Mouse (Mus musculus) adrenal gland, adult 10 weeks (tissue): ENCODE measurements around the gene Bscl2. TPM values are rescaled to one million over a fixed set of nuclear protein-coding genes. Genes with fewer than 3 reads are reported as not detected.

Experiments used
- polyA plus RNA-seq: library from polyadenylated mRNA; stranded (reverse); fragments of 350-450 nt; fragmentation: Illumina TruSeq; extraction: RNeasy Lipid Tissue Mini Kit (QIAGEN cat#74804); gene quantifications from one replicate; pipeline ENCODE4 v1.2.3, GENCODE M21; 2014; ENCODE audit warnings: low read depth, low replicate concordance

Gene Bscl2
- 24.6 TPM for polyA plus RNA-seq

GRCm38 (mm10) chr19:8837251-8837791 is at the start of gene Bscl2:
Bscl2 (plus strand) TSS chr19:8837467.

GRCm38 (mm10) chr19:8798264-8798946 is 38.9 kb upstream of the Bscl2 start, which contains the start of gene Polr2g:
Polr2g (minus strand) TSS chr19:8798577.

DNA sequence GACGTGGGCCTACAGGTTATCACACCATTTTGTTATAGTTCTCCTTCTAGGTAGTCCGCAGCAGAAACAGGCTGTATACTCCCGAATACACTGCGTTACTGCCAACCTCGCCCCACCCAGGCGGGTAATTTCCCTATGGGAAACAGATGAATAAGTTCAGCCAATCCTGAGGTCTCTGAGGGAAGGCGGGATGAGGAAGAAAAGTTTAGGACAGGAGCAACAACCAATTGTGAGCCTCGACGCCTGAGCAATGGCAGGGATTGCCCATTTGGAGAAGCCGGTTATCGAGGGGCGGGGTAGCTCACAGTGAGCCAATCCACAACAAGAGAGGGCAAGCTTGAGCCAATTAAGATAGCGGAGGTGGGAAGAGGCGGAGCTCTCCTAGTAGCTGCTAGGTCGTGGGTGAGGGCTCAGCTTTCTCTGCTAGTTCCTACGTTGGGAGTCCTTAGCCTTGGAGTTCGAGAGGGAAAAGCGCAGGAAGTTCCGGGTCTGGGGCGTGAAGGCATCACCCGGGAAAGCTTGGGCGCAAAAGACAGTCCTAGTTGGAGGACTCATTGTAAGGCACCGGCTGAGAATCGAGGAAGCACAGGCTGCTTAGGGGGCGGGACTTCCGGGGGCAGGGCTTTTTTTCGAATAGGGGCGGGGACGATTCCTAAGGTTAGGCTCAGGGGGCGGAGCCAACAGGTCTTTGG is 35.0 kb upstream of the Bscl2 start, which contains the start of gene Zbtb3:
Zbtb3 (plus strand) TSS at position 426 of the 692 bp plus-strand sequence.

GRCm38 (mm10) chr19:8818801-8819595 is 18.3 kb upstream of the Bscl2 start, which contains the start of gene Ttc9c:
Ttc9c (minus strand) TSS chr19:8819333.

GRCm38 (mm10) chr19:8819596-8820423 is 17.5 kb upstream of the Bscl2 start, which contains the start of gene Hnrnpul2:
Hnrnpul2 (plus strand) TSS chr19:8820010.

GRCm38 (mm10) chr19:8829660-8830059 is 7.6 kb upstream of the Bscl2 start, which contains the start of gene AC129217.1:
AC129217.1 (plus strand) TSS chr19:8829773.

GRCm38 (mm10) chr19:8839103-8839907 is 2.0 kb downstream of the Bscl2 start, which contains the start of gene Gng3:
Gng3 (minus strand) TSS chr19:8839194.

GRCm38 (mm10) chr19:8850402-8850901 is 13.2 kb downstream of the Bscl2 start, which contains the start of gene Lrrn4cl:
Lrrn4cl (plus strand) TSS chr19:8850768.

GRCm38 (mm10) chr19:8871267-8872186 is 34.3 kb downstream of the Bscl2 start, which contains the start of gene Ubxn1:
Ubxn1 (plus strand) TSS chr19:8871496.

DNA sequence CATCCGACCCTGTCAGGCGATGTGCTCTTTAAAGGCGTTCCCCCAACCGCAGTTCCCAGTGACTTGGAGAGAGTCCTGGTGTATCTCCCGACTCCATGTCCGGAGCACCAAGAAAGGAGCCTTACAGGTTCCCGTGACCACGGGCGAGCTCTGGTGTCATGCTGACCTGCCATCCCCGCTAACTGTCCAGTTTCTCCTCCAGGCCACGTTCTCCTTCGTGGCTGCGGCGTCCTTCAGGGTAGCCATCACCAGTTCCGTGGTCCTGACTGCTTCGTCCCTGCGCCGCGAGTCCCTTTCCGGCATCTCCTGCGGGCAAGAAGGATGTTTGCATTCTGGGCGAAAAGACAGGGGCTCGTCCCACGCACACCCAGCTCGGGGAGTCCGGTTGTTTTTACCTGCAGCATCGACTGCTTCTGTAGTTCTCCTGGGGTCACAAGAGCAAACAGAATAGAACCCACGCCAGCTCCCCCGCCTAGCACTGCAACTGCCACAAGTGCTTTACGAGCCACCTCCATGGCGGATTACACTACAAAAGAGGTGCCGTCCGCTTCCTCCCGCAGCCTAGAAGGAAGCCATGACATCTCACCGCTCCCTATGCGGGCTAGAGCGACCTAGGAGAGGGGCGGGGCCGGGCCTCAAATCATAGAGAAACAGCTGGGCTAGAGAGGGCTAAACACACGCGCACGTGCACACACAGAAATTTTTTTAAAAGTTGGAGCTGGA is 43.2 kb downstream of the Bscl2 start, which contains the start of gene Uqcc3:
Uqcc3 (minus strand) TSS at position 613 of the 723 bp plus-strand sequence.

GRCm38 (mm10) chr19:8883616-8884015 is 46.3 kb downstream of the Bscl2 start, which contains the start of the genes Lbhd1 and Gm49403:
Lbhd1 (plus strand) TSS chr19:8883732.
Gm49403 (plus strand) TSS chr19:8883930.

DNA sequence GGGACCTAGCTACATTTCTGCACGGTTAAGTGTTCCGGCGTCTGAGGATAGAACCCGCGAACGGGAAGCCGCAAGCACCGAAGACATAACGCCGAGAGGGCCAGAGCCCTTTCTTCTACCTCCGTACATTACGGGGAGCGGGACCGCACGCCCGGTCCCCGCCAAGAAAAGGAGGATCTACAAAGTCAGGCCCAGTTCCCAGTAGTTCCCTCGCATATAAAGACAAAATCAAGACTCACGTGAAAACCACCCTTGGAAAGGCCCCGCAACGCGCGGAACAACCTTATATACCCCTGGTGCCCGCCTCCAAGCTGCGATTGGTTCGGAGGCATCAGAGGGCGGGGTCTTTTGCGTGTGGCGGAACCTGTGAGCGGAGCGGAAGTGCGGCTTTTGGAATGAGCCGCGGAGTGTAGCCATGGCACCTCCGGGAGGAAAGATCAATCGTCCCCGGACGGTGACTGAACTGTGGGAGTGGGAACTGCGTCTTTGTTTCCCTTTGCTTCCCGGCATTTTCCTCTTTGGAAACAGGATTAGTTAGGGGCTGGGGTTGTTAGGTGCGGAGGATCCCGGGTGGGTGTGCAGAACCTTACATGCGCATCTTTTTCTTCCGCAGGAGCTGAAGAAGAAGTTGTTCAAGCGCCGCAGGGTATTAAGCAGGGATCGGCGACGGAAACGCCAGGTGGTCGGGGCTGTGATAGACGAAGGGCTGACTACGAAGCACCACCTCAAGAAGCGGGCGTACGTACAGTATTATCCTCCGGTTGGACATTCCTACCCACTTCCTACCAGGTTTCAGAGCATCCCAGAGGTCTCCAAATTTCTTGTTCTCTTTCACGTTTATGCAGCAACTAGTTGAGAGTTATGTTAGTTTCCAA is 51.5 kb downstream of the Bscl2 start, which contains the start of the genes 1810009A15Rik and Gm49416:
1810009A15Rik (plus strand) TSS at position 343 of the 875 bp plus-strand sequence.
Gm49416 (plus strand) TSS at position 416 of the 875 bp plus-strand sequence.

DNA sequence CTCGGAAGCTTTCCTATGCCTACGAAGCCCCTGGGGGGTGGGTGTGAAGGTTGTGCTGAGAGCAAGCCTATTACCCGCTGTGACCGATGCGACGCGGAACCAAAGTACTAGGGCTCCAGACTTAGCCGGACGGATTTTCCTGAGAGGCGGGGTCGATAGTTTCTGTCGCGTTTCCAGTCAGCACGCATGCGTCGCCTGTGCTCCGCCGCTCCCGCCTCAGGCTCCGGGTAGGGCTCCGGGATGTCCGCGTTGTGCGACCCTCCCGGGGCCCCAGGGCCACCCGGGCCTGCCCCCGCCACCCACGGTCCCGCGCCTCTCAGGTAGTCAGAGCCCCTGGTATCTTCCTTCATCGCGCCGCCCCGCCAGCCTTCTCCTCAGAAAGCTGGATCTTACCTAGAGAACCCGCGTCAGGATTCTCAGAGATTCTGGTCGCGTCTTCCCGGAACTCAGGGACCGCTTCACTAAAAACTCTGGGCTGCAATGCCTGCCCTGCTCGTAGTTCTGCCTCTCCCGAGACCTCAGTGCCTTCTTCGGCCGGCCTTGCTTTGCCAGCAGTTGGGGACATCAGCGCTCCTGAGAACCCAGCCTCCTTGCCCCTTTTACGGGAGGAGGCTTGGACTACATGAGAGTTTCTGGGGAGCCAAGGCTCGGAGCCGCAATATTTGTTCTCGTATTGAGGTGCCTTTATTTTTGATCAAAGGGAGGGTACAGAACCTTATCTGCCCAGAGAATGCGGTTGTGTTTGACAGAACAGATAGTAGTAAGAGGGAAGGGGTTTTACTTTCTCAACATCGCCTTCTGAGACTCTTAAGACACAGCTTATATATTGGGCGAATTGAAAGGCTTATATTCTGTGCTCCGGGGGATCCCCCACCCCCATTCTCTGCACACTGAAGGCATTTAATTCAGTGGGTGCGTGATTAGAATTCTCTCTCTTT is 55.8 kb downstream of the Bscl2 start, which contains the start of gene Ints5:
Ints5 (plus strand) TSS at position 177 of the 938 bp plus-strand sequence.

GRCm38 (mm10) chr19:8897865-8898495 is 60.7 kb downstream of the Bscl2 start, which contains the start of gene Ganab:
Ganab (plus strand) TSS chr19:8898071.

